Mouse (Mus musculus) naive thymus-derived CD4-positive, alpha-beta T cell, adult 2 months (primary cell): Measurements from ENCODE around the gene Stox2.
"Not testable (repeated sequence)": the region's sequence is repeated elsewhere in the genome, so short reads cannot be mapped to it uniquely, and the experiment has no call there.

Source experiments
- DNase-seq: peaks from one replicate; pipeline ENCODE4 v3.0.0-alpha.2; 2011; ENCODE audit warnings: low read depth

Gene Stox2

GRCm38 (mm10) chr8:47446312-47447046 lies at the start of gene Stox2:
Gene Stox2, minus strand, starts transcription at chr8:47446362.
- DNase-seq = no peak

- DNase-seq = no peak
Observed at GRCm38 (mm10) chr8:47495428-47495827, 49.3 kb upstream of the Stox2 start.

- DNase-seq = no peak
Observed at GRCm38 (mm10) chr8:47494602-47495153, 48.5 kb upstream of the Stox2 start.

- no peak for DNase-seq
Observed at GRCm38 (mm10) chr8:47493106-47493505, 46.9 kb upstream of the Stox2 start.

GRCm38 (mm10) chr8:47487231-47487630 lies 41.1 kb upstream of the Stox2 start:
- DNase-seq = no peak

DNA sequence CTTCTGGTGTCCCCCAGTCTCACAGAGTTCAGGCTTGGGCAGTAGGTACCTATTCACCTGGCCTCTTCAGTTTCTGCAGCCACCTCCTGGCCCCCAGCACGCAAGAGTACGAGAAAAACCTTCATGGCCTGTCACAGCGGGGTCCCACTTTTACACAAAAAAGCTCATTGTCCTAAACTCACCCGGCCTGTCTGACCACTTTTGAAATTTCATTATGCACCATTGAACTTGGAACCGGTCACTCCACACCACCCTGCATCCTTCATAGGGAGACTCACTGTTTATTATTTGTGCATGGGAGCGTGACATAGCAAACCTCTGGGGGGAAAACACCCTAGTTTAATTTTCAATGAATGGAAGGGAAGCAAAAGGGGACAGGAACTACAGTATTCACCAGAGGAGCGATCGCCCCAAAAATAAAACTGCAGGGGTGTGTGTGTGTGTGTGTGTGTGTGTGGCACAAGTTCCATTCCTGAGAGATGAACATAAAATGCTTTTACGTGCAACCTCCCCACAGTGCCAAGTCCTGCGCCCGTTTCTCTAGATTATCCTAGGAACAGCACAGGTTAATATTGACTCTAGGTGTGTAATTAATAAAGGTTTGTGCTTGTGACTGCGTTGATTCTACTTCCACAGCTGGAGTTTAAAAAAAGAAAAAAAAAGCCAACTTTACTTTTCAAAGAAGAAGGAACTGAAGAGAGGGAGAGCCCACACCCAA lies 36.4 kb upstream of the Stox2 start:
- no peak for DNase-seq

DNA sequence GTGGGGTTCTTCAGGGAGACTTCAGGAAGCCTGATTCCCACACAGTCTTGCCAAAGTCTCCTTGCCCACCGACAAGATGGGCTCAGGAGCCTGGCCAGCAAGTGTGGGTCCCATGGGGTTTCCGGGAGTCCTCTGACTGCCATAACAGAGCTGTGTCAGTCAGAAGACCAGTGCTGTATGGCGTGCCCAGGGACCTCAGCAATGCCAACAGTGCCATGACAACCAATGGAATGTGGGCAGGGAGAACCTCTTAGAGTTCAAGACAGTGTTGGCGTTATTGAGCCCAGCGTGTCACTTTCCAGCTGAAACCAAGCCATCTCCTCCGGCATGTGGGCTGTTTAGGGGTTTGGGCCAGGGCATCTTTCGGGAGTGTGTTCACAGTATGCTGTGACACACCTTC lies 33.9 kb upstream of the Stox2 start:
- DNase-seq = no peak

- DNase-seq = no peak
Observed at GRCm38 (mm10) chr8:47461650-47462049, 15.5 kb upstream of the Stox2 start.

- DNase-seq = no peak
Observed at GRCm38 (mm10) chr8:47459216-47459749, 13.1 kb upstream of the Stox2 start.

- DNase-seq = no peak
Observed at GRCm38 (mm10) chr8:47458591-47458990, 12.4 kb upstream of the Stox2 start.

DNA sequence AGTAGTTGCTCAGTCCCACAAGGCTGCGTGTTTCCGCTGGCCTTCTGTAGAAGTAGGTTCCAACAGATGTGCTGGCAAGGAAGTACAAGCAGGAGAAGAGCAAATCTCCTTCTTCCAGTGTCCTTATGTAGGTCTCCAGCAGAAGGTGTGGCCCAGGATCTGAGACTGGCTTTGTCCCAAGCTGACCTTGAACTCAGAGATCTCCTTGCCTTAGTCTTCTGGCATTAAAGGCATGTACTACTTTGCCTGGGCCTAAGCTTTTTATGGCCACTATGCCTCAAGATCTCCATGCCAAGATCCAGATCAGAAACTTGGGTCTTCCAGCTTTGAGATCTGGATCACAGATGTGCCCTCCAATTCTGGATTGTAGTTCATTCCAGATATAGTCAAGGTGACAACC lies 3.0 kb upstream of the Stox2 start:
- not testable (repeated sequence) for DNase-seq

GRCm38 (mm10) chr8:47439271-47439670 lies 6.9 kb downstream of the Stox2 start:
- no peak for DNase-seq

DNA sequence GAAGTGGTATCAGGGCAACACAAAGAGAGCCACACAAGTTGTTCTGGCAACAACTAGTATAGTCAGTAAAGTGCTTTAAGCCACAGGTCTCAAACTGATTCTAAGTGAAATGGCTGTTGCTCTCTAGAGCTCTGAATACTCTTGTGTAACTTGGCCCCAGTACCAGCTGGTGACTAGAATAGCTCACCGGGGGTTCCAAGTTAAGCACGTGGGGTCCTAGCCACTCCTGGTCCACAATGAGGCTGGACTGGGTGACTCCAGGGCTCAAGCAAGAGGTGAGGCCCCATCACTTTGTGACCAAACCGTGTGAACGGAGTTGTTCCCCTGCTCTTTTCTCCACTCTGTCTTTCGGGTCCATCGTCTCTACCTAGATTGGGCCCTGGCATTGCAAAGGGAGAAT lies 8.2 kb downstream of the Stox2 start:
- DNase-seq = no peak

DNA sequence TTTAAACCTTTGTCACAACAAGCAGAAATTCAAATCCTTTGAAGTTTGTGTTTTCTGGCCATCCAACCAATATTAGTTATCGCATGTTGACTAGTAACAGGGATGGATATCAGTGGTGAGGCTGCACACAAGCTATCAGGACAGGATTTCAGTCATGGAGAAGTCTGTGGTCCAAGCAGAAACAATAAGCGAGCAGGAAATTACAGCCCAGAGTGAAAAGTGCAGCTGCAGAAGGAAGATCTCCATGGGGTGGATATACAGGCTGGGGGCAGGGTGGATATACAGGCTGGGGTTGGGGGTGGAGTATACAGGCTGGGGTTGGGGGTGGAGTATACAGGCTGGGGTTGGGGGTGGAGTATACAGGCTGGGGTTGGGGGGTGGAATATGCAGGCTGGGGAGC lies 10.3 kb downstream of the Stox2 start:
- DNase-seq = no peak

GRCm38 (mm10) chr8:47435412-47435811 lies 10.8 kb downstream of the Stox2 start:
- no peak for DNase-seq

GRCm38 (mm10) chr8:47431263-47431662 lies 14.9 kb downstream of the Stox2 start:
- no peak for DNase-seq

DNA sequence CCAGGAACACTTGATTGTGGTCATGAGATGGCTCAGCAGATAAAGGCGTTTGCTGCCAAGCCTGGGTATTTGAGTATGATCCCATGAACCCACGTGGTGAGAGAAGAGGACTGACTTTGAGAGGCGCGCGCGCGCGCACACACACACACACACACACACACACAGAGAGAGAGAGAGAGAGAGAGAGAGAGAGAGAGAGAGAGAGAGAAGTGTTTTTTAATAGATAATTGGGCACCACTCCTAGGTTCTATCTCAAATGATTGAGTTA lies 32.0 kb downstream of the Stox2 start:
- DNase-seq = not testable (repeated sequence)

- no peak for DNase-seq
Observed at GRCm38 (mm10) chr8:47413524-47414257, 32.5 kb downstream of the Stox2 start.

GRCm38 (mm10) chr8:47412696-47413523 lies 33.3 kb downstream of the Stox2 start:
- no peak for DNase-seq

GRCm38 (mm10) chr8:47411994-47412695 lies 34.0 kb downstream of the Stox2 start:
- no peak for DNase-seq

- DNase-seq = no peak
Observed at GRCm38 (mm10) chr8:47411321-47411720, 34.8 kb downstream of the Stox2 start.
